Mouse (Mus musculus): ENCODE measurements around the gene Klf16. TPM values are rescaled to one million over a fixed set of nuclear protein-coding genes. Genes with fewer than 3 reads are reported as not detected.

The Klf16 gene
- total and polyA plus RNA-seq, 2 experiments from 2014 or later, result 14.1 to 18.7 TPM

GRCm38 (mm10) chr10:80589127-80589878, 12.2 kb upstream of the Klf16 start:
- no peak for TF ChIP-seq CTCF (IDR thresholded peaks at IDR 0.05; ENCODE audit: low read depth)
- Histone ChIP-seq H3K4me1 (ENCODE audit: insufficient read depth) (peaks cover 10% of the 10 kb centered on the region), H3K27ac (ENCODE audit: low read depth, low read length) (no peak overlapping the region), H3K4me3 (ENCODE audit: low read depth, low read length) (peak overlapping the region; percentile 86), H3K9ac (peak overlapping the region; percentile 90), H3K9me3 (ENCODE audit: low read length) (no peaks in the 10 kb centered on the region), H3K36me3 (ENCODE audit: insufficient read depth) (peaks cover 11% of the 10 kb centered on the region), H3K27me3 (ENCODE audit: insufficient read depth, low read length) (no peaks in the 10 kb centered on the region), H3K4me2 (ENCODE audit: low read depth) (peak overlapping the region; percentile 98)
- 21% methylated on average over 12 of the region's 12 CpGs for WGBS
- ATAC-seq (no peak), DNase-seq (no peak)

GRCm38 (mm10) chr10:80587305-80587657, 10.2 kb upstream of the Klf16 start:
- no peak overlapping the region; the same call in 1 of the 2 replicates for H3K4me2 ChIP-seq (ENCODE audit: low read depth)
- H3K36me3 ChIP-seq (ENCODE audit: insufficient read depth), result peaks cover 25% of the 10 kb centered on the region
- DNase-seq (no peak), ATAC-seq (no peak)
- H3K9me3 ChIP-seq (ENCODE audit: low read length), result no peaks in the 10 kb centered on the region
- H3K9ac ChIP-seq, result no peak overlapping the region
- H3K27me3 ChIP-seq (ENCODE audit: insufficient read depth, low read length), result no peaks in the 10 kb centered on the region
- H3K4me3 ChIP-seq (ENCODE audit: low read depth, low read length), result no peak overlapping the region
- 51% methylated on average over 4 of the region's 4 CpGs for WGBS
- TF ChIP-seq CTCF (IDR thresholded peaks at IDR 0.05; ENCODE audit: low read depth), result no peak
- H3K27ac ChIP-seq (ENCODE audit: low read depth, low read length), result no peak overlapping the region
- peaks cover 10% of the 10 kb centered on the region for H3K4me1 ChIP-seq (ENCODE audit: insufficient read depth)

- no peak overlapping the region for H3K4me3 ChIP-seq (ENCODE audit: low read depth, low read length)
These were observed 9.5 kb upstream of the Klf16 start for GRCm38 (mm10) chr10:80586407-80587304.

GRCm38 (mm10) chr10:80585581-80585980, 8.5 kb upstream of the Klf16 start:
- no peak for TF ChIP-seq CTCF (IDR thresholded peaks at IDR 0.05; ENCODE audit: low read depth)
- no peak for ATAC-seq
- no peaks in the 10 kb centered on the region for H3K9me3 ChIP-seq (ENCODE audit: low read length)
- H3K36me3 ChIP-seq (ENCODE audit: insufficient read depth), result peaks cover 25% of the 10 kb centered on the region
- H3K27me3 ChIP-seq (ENCODE audit: insufficient read depth, low read length), result no peaks in the 10 kb centered on the region
- H3K27ac ChIP-seq (ENCODE audit: low read depth, low read length), result no peak overlapping the region
- DNase-seq, result no peak
- H3K4me3 ChIP-seq (ENCODE audit: low read depth, low read length), result no peak overlapping the region
- H3K4me2 ChIP-seq (ENCODE audit: low read depth), result no peak overlapping the region
- H3K9ac ChIP-seq, result no peak overlapping the region
- WGBS, result 94% methylated on average over 8 of the region's 8 CpGs
- H3K4me1 ChIP-seq (ENCODE audit: insufficient read depth), result peaks cover 10% of the 10 kb centered on the region

More at GRCm38 (mm10) chr10:80586407-80587304, 9.5 kb upstream of the Klf16 start:
- Histone ChIP-seq H3K4me1 (ENCODE audit: insufficient read depth) (peaks cover 10% of the 10 kb centered on the region), H3K9me3 (ENCODE audit: low read length) (no peaks in the 10 kb centered on the region), H3K9ac (no peak overlapping the region), H3K36me3 (ENCODE audit: insufficient read depth) (peaks cover 25% of the 10 kb centered on the region), H3K27me3 (ENCODE audit: insufficient read depth, low read length) (no peaks in the 10 kb centered on the region), H3K27ac (ENCODE audit: low read depth, low read length) (no peak overlapping the region), H3K4me2 (ENCODE audit: low read depth) (no peak overlapping the region; the same call in 1 of the 2 replicates)
- 96% methylated on average over 48 of the region's 51 CpGs for WGBS
- DNase-seq (no peak), ATAC-seq (no peak)
- no peak for TF ChIP-seq CTCF (IDR thresholded peaks at IDR 0.05; ENCODE audit: low read depth)

- no peak for ATAC-seq
- no peak overlapping the region for H3K27ac ChIP-seq (ENCODE audit: low read depth, low read length)
- WGBS, result 63% methylated on average over 12 of the region's 12 CpGs
- H3K36me3 ChIP-seq (ENCODE audit: insufficient read depth), result peaks cover 25% of the 10 kb centered on the region
- H3K4me2 ChIP-seq (ENCODE audit: low read depth), result no peak overlapping the region
- peaks cover 10% of the 10 kb centered on the region for H3K4me1 ChIP-seq (ENCODE audit: insufficient read depth)
- no peak for DNase-seq
- H3K9me3 ChIP-seq (ENCODE audit: low read length), result no peaks in the 10 kb centered on the region
- no peak overlapping the region for H3K4me3 ChIP-seq (ENCODE audit: low read depth, low read length)
- H3K9ac ChIP-seq, result no peak overlapping the region
- no peak for TF ChIP-seq CTCF (IDR thresholded peaks at IDR 0.05; ENCODE audit: low read depth)
- no peaks in the 10 kb centered on the region for H3K27me3 ChIP-seq (ENCODE audit: insufficient read depth, low read length)
These were observed 7.8 kb upstream of the Klf16 start for GRCm38 (mm10) chr10:80584642-80585552.

GRCm38 (mm10) chr10:80584045-80584488, 6.9 kb upstream of the Klf16 start:
- H3K9ac ChIP-seq, result no peak overlapping the region
- DNase-seq (no peak), ATAC-seq (no peak)
- H3K4me3 ChIP-seq (ENCODE audit: low read depth, low read length), result no peak overlapping the region
- WGBS, result 63% methylated on average over 12 of the region's 12 CpGs
- TF ChIP-seq CTCF (IDR thresholded peaks at IDR 0.05; ENCODE audit: low read depth), result no peak
- H3K27me3 ChIP-seq (ENCODE audit: insufficient read depth, low read length), result no peaks in the 10 kb centered on the region
- no peak overlapping the region for H3K4me2 ChIP-seq (ENCODE audit: low read depth)
- peaks cover 25% of the 10 kb centered on the region for H3K36me3 ChIP-seq (ENCODE audit: insufficient read depth)
- no peaks in the 10 kb centered on the region for H3K9me3 ChIP-seq (ENCODE audit: low read length)
- peaks cover 4% of the 10 kb centered on the region for H3K4me1 ChIP-seq (ENCODE audit: insufficient read depth)
- no peak overlapping the region for H3K27ac ChIP-seq (ENCODE audit: low read depth, low read length)

All from forebrain, postnatal 0 days (tissue).